Mouse (Mus musculus) myocyte (in vitro differentiated cells): ENCODE measurements around the gene Atp5h.

Experiments used
- CEBPB ChIP-seq: IDR thresholded peaks from 2 replicates; pipeline ENCODE4 v1.6.1; 2011; ENCODE audit warnings: mild to moderate bottlenecking, moderate library complexity; ENCODE audit not compliant: poor library complexity, insufficient read depth, severe bottlenecking
- E2F4 ChIP-seq: IDR thresholded peaks from one replicate; pipeline ENCODE4 v1.6.1; 2011; ENCODE audit warnings: mild to moderate bottlenecking, control low read depth, moderate library complexity; ENCODE audit not compliant: insufficient read depth
- MYOD1 ChIP-seq, 3 experiments: IDR thresholded peaks; one replicate each; pipeline ENCODE4 v1.6.1; 2011; ENCODE audit warnings: control low read depth in 2 of 3, low read depth in 2 of 3, mild to moderate bottlenecking in 2 of 3, moderate library complexity in 1 of 3; ENCODE audit not compliant: insufficient read length in 2 of 3, control insufficient read depth in 1 of 3
- POLR2A ChIP-seq: IDR thresholded peaks from one replicate; pipeline ENCODE4 v1.6.1; 2011; ENCODE audit warnings: low read depth, mild to moderate bottlenecking, control low read depth, moderate library complexity; ENCODE audit not compliant: insufficient read length
- TCF12 ChIP-seq: IDR thresholded peaks from one replicate; pipeline ENCODE4 v1.6.1; 2011; ENCODE audit warnings: mild to moderate bottlenecking, control low read depth; ENCODE audit not compliant: poor library complexity, insufficient read depth, severe bottlenecking
- TCF3 ChIP-seq: IDR thresholded peaks from one replicate; pipeline ENCODE4 v1.6.1; 2011; ENCODE audit warnings: low read depth, control low read depth; ENCODE audit not compliant: insufficient read length
- USF1 ChIP-seq: IDR thresholded peaks from one replicate; pipeline ENCODE4 v1.6.1; 2011; ENCODE audit warnings: low read depth, mild to moderate bottlenecking, control low read depth, moderate library complexity

DNA sequence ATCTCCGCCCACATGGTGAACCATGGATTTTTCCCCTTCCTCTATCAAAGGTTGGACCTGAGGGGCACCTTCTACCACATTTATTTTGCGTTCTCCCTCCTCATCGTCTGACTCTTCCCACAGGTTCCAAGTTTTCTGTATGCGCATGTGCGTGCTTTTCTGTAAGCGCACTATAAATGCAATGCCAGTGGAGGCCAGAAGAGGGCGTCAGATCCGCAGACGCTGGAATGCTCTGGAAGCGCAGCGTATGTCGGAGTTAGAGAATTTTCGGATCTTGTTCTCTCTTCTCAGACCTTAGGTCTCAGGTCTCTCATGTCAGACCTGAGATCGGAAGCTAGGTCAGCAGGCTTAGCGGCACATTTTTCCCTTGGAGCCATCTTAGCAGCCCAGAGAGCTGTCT lies 35.9 kb upstream of the Atp5h start:
- TF ChIP-seq USF1 = no peak
- TF ChIP-seq POLR2A = no peak
- TF ChIP-seq TCF3 = no peak
- no peak for TF ChIP-seq E2F4
- TF ChIP-seq MYOD1 (IDR thresholded peaks at IDR 0.05; ENCODE audit: control insufficient read depth in 1 of 3, insufficient read length in 2 of 3, low read depth in 2 of 3) = no peak
- no peak for TF ChIP-seq CEBPB
- no peak for TF ChIP-seq TCF12
